Mouse (Mus musculus): Measurements from ENCODE around the gene Gm42688. TPM values are rescaled to one million over a fixed set of nuclear protein-coding genes. Genes with fewer than 3 reads are reported as not detected.
A peak's percentile ranks its signal among the peaks of the same experiment; 100 is the strongest.
"Not testable (repeated sequence)": the region's sequence is repeated elsewhere in the genome, so short reads cannot be mapped to it uniquely, and the experiment has no call there.

The Gm42688 gene
- polyA plus RNA-seq, 1 experiment from 2014 or later = 2.3 TPM

DNA sequence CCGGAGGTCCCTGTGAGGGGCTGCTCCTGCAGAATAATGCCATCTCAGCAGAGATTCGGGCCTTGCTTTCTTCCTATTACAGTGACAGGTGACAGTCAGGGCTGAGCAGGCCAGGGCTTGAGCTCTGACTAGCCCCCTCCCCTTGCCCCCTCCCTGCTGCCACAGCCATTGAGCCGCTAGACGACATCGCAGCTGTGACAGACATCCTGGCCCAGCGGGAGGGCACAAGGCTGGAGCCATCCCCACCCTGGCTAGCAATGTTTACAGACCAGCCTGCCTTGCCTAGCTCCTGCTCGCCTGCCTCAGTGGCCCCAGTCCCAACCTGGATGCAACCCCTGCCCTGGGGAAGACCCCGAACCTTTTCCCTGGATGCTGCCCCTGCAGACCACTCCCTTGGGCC is 50.3 kb downstream of the Gm42688 start:
- H3K9ac ChIP-seq = peak overlapping the region; percentile 45
- no peak for ATAC-seq
- H3K27ac ChIP-seq = no peak overlapping the region
- H3K4me3 ChIP-seq = no peak overlapping the region
- no peaks in the 10 kb centered on the region for H3K27me3 ChIP-seq
- peaks cover 39% of the 10 kb centered on the region for H3K36me3 ChIP-seq (ENCODE audit: poor library complexity, severe bottlenecking)
- H3K4me2 ChIP-seq = no peak overlapping the region
- WGBS = 26% methylated on average over 8 of the region's 8 CpGs
- no peaks in the 10 kb centered on the region for H3K9me3 ChIP-seq (replicated peaks)
- peaks cover 31% of the 10 kb centered on the region for H3K4me1 ChIP-seq

- Histone ChIP-seq H3K9ac (no peak overlapping the region), H3K4me1 (peaks cover 32% of the 10 kb centered on the region), H3K36me3 (ENCODE audit: poor library complexity, severe bottlenecking) (peaks cover 38% of the 10 kb centered on the region), H3K4me3 (no peak overlapping the region), H3K27ac (no peak overlapping the region), H3K4me2 (no peak overlapping the region), H3K9me3 (replicated peaks) (no peaks in the 10 kb centered on the region), H3K27me3 (no peaks in the 10 kb centered on the region)
- 87% methylated on average over 12 of the region's 12 CpGs for WGBS
- ATAC-seq = no peak
These were observed 51.6 kb downstream of the Gm42688 start for GRCm38 (mm10) chr6:83153038-83153437.

DNA sequence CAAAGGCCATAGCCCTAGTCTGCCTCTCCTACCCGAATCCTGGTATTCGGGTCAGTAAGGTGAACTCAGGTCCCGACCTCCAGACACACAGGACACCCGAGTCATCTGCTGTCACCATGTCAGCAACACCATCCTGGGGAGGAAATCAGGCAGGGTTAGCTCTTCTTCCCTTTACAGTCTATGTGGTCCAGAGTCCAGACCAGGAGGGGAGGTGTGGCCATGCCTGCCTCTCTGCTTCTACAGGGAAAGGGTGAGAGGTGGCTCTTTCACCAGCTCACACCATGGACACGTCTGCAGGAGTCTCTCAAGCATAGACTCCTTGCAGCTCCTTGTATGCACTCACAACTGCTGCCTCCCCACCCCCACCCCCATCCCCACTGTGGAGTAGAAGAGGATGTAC is 52.1 kb downstream of the Gm42688 start:
- Histone ChIP-seq H3K27me3 (no peaks in the 10 kb centered on the region), H3K36me3 (ENCODE audit: poor library complexity, severe bottlenecking) (peaks cover 37% of the 10 kb centered on the region), H3K9ac (no peak overlapping the region), H3K9me3 (replicated peaks) (no peaks in the 10 kb centered on the region), H3K4me1 (peaks cover 32% of the 10 kb centered on the region), H3K27ac (no peak overlapping the region), H3K4me3 (no peak overlapping the region), H3K4me2 (no peak overlapping the region)
- no peak for ATAC-seq
- WGBS = 80% methylated on average over 5 of the region's 5 CpGs

- Histone ChIP-seq H3K27me3 (peaks cover 9% of the 10 kb centered on the region), H3K4me1 (peaks cover 32% of the 10 kb centered on the region), H3K36me3 (ENCODE audit: poor library complexity, severe bottlenecking) (peaks cover 23% of the 10 kb centered on the region), H3K27ac (0 out of 2 replicates have a peak overlapping the region, but pooled peaks have one; percentile 19), H3K9ac (peak overlapping the region; percentile 73), H3K4me2 (peak overlapping the region; percentile 84), H3K4me3 (peak overlapping the region; percentile 60), H3K9me3 (replicated peaks) (no peaks in the 10 kb centered on the region)
- peak; percentile 48 for ATAC-seq
- 7% methylated on average over 23 of the region's 23 CpGs for WGBS
These were observed 54.3 kb downstream of the Gm42688 start for GRCm38 (mm10) chr6:83155552-83156238.

- Histone ChIP-seq H3K27me3 (peaks cover 15% of the 10 kb centered on the region), H3K4me2 (peak within 1 kb of the TSS; percentile 84), H3K9ac (peak within 1 kb of the TSS; percentile 73), H3K4me1 (peaks cover 32% of the 10 kb centered on the region), H3K4me3 (peak within 1 kb of the TSS; percentile 60), H3K36me3 (ENCODE audit: poor library complexity, severe bottlenecking) (peaks cover 19% of the 10 kb centered on the region), H3K27ac (peak within 1 kb of the TSS; percentile 19; the same call in 1 of the 2 replicates), H3K9me3 (replicated peaks) (no peaks in the 10 kb centered on the region)
- ATAC-seq = peak; percentile 96
- WGBS = under 1% methylated on average over 32 of the region's 32 CpGs
These were observed 54.9 kb downstream of the Gm42688 start, which contains the start of the genes Wdr54 and 1700003E16Rik for GRCm38 (mm10) chr6:83156259-83156684. Wdr54 (minus strand) TSS chr6:83156397. 1700003E16Rik (plus strand) TSS chr6:83156404.

DNA sequence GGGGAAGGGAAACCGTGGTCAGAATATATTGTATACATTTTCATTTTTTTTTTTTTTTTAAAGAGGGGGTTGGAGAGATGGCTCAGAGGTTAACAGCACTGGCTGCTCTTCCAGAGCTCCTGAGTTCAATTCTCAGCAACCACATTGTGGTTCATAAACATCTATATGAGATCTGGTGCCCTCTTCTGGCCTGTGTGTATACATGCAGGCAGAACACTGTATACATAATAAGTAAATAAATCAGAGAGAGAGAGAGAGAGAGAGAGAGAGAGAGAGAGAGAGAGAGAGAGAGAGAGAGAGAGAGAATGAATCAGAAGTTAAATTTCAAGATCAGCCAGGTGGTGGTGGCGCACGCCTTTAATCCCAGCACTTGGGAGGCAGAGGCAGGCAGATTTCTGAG is 58.0 kb downstream of the Gm42688 start:
- not testable (repeated sequence) for H3K36me3 ChIP-seq (ENCODE audit: poor library complexity, severe bottlenecking); ATAC-seq; H3K4me2 ChIP-seq; H3K27ac ChIP-seq; H3K9ac ChIP-seq; H3K4me3 ChIP-seq; H3K9me3 ChIP-seq (replicated peaks)
- WGBS = 20% methylated on average over 3 of the region's 3 CpGs
- Histone ChIP-seq H3K27me3 (peaks cover 47% of the 10 kb centered on the region), H3K4me1 (peaks cover 35% of the 10 kb centered on the region)

MicroRNA genes within 50 kb of the gene (microRNA counts, 519-probe panel; counts per million panel counts)
- 177 counts per million, percentile 53 among the panel's probes with 10 or more counts for microRNA mmu-miR-3470a+mmu-miR-3470b

Small RNAs within 50 kb of the gene (microRNA-seq; reads per million reads assigned to microRNA genes)
- gene Mir3470a = not detected

Other genes with a start within 250 kb of the Gm42688 start
- gene Sema4f, start 161.8 kb upstream of the Gm42688 start, polyA plus RNA-seq (2015; fragmentation: Nextera tagmentation; extraction: Ambion mirVana) = 5.9 and 7.3 TPM in 2 replicates
- gene M1ap, start 154.7 kb upstream of the Gm42688 start, polyA plus RNA-seq (2015; fragmentation: Nextera tagmentation; extraction: Ambion mirVana) = not detected in 2 replicates
- 2.8 and 3.8 TPM in 2 replicates for gene Dok1, start 68.1 kb upstream of the Gm42688 start, polyA plus RNA-seq (2015; fragmentation: Nextera tagmentation; extraction: Ambion mirVana)
- 5.4 and 6.2 TPM in 2 replicates for gene Loxl3, start 67.4 kb upstream of the Gm42688 start, polyA plus RNA-seq (2015; fragmentation: Nextera tagmentation; extraction: Ambion mirVana)
- gene Aup1, start 47.1 kb upstream of the Gm42688 start, polyA plus RNA-seq (2015; fragmentation: Nextera tagmentation; extraction: Ambion mirVana) = 144 and 154 TPM in 2 replicates
- 60.6 and 65.8 TPM in 2 replicates for gene Htra2, start 46.3 kb upstream of the Gm42688 start, polyA plus RNA-seq (2015; fragmentation: Nextera tagmentation; extraction: Ambion mirVana)
- gene Dqx1, start 43.8 kb upstream of the Gm42688 start, polyA plus RNA-seq (2015; fragmentation: Nextera tagmentation; extraction: Ambion mirVana) = 0.53 and 0.59 TPM in 2 replicates
- gene Tlx2, start 31.3 kb upstream of the Gm42688 start, polyA plus RNA-seq (2015; fragmentation: Nextera tagmentation; extraction: Ambion mirVana) = not detected in 2 replicates
- gene Pcgf1, start 23.7 kb upstream of the Gm42688 start, polyA plus RNA-seq (2015; fragmentation: Nextera tagmentation; extraction: Ambion mirVana) = 46.5 and 47.3 TPM in 2 replicates
- 0.46 TPM in 1 of 2 replicates, not detected in the other for gene Lbx2, start 15.2 kb upstream of the Gm42688 start, polyA plus RNA-seq (2015; fragmentation: Nextera tagmentation; extraction: Ambion mirVana)
- 3.5 and 4.0 TPM in 2 replicates for gene Ccdc142, start within 50 bp of the Gm42688 start, polyA plus RNA-seq (2015; fragmentation: Nextera tagmentation; extraction: Ambion mirVana)
- gene Mrpl53, start 7.4 kb downstream of the Gm42688 start, polyA plus RNA-seq (2015; fragmentation: Nextera tagmentation; extraction: Ambion mirVana) = 141 and 151 TPM in 2 replicates
- gene Mogs, start 13.9 kb downstream of the Gm42688 start, polyA plus RNA-seq (2015; fragmentation: Nextera tagmentation; extraction: Ambion mirVana) = 13.5 and 19.2 TPM in 2 replicates
- gene Wbp1, start 19.9 kb downstream of the Gm42688 start, polyA plus RNA-seq (2015; fragmentation: Nextera tagmentation; extraction: Ambion mirVana) = 239 and 249 TPM in 2 replicates
- 13.2 and 13.3 TPM in 2 replicates for gene Ino80b, start 23.8 kb downstream of the Gm42688 start, polyA plus RNA-seq (2015; fragmentation: Nextera tagmentation; extraction: Ambion mirVana)
- gene Rtkn, start 33.8 kb downstream of the Gm42688 start, polyA plus RNA-seq (2015; fragmentation: Nextera tagmentation; extraction: Ambion mirVana) = 10.4 and 10.5 TPM in 2 replicates
- 17.5 and 18.4 TPM in 2 replicates for gene Wdr54, start 54.8 kb downstream of the Gm42688 start, polyA plus RNA-seq (2015; fragmentation: Nextera tagmentation; extraction: Ambion mirVana)
- gene 1700003E16Rik, start 54.8 kb downstream of the Gm42688 start, polyA plus RNA-seq (2015; fragmentation: Nextera tagmentation; extraction: Ambion mirVana) = 2.7 and 3.6 TPM in 2 replicates
- gene Dctn1, start 64.3 kb downstream of the Gm42688 start, polyA plus RNA-seq (2015; fragmentation: Nextera tagmentation; extraction: Ambion mirVana) = 108 and 113 TPM in 2 replicates
- 0.34 and 0.62 TPM in 2 replicates for gene Slc4a5, start 118.2 kb downstream of the Gm42688 start, polyA plus RNA-seq (2015; fragmentation: Nextera tagmentation; extraction: Ambion mirVana)
- 29.4 and 32.5 TPM in 2 replicates for gene Mthfd2, start 224.3 kb downstream of the Gm42688 start, polyA plus RNA-seq (2015; fragmentation: Nextera tagmentation; extraction: Ambion mirVana)
- 35.7 and 39.3 TPM in 2 replicates for gene Mob1a, start 224.4 kb downstream of the Gm42688 start, polyA plus RNA-seq (2015; fragmentation: Nextera tagmentation; extraction: Ambion mirVana)
- 92.7 and 103 TPM in 2 replicates for gene Bola3, start 247.5 kb downstream of the Gm42688 start, polyA plus RNA-seq (2015; fragmentation: Nextera tagmentation; extraction: Ambion mirVana)

All from forebrain, embryonic 13.5 days (tissue).